Mouse (Mus musculus): ENCODE results near the gene Pmp22.

- TF ChIP-seq GATA1 (IDR thresholded peaks at IDR 0.05; ENCODE audit: borderline replicate concordance, low read length) = no peak
- TF ChIP-seq FLI1 (IDR thresholded peaks at IDR 0.05; ENCODE audit: low read length) = no peak
Observed at GRCm38 (mm10) chr11:63114807-63115641, 13.8 kb upstream of the Pmp22 start.

All from megakaryocyte, embryonic 14.5 days (primary cell).